Mouse (Mus musculus) forebrain, postnatal 0 days (tissue): Measurements from ENCODE around the gene Rufy4. TPM values are rescaled to one million over a fixed set of nuclear protein-coding genes. Genes with fewer than 3 reads are reported as not detected.
A peak's percentile ranks its signal among the peaks of the same experiment; 100 is the strongest.

Source experiments
- ATAC-seq: fragments of 200-750 bp; cut with Nextera tagmentation; 2 replicates; pipeline ENCODE4 v1.8.0; 2017; ENCODE audit warnings: mild to moderate bottlenecking, moderate library complexity
- DNase-seq: peaks from one replicate; pipeline ENCODE4 v3.0.0-alpha.2; 2015
- H3K27ac ChIP-seq: fragments of 300-500 bp; sonication (generic); 2 replicates; pipeline ENCODE4 v1.5.1; 2014; ENCODE audit warnings: low read depth, mild to moderate bottlenecking, antibody characterized with exemption, low read length, moderate library complexity, mixed read lengths
- H3K27me3 ChIP-seq: fragments of 300-500 bp; sonication (generic); 2 replicates; pipeline ENCODE4 v1.6.1; 2014; ENCODE audit warnings: mild to moderate bottlenecking, low read length, mixed read lengths; ENCODE audit not compliant: insufficient read depth
- H3K36me3 ChIP-seq: fragments of 300-500 bp; sonication (generic); 2 replicates; pipeline ENCODE4 v1.6.1; 2014; ENCODE audit warnings: mild to moderate bottlenecking, moderate library complexity; ENCODE audit not compliant: insufficient read depth
- H3K4me1 ChIP-seq: fragments of 300-500 bp; sonication (generic); 2 replicates; pipeline ENCODE4 v1.6.1; 2014; ENCODE audit warnings: antibody characterized with exemption; ENCODE audit not compliant: insufficient read depth
- H3K4me2 ChIP-seq: fragments of 300-500 bp; sonication (generic); 2 replicates; pipeline ENCODE4 v1.6.1; 2014; ENCODE audit warnings: low read depth, mild to moderate bottlenecking, moderate library complexity
- H3K4me3 ChIP-seq: fragments of 300-500 bp; sonication (generic); 2 replicates; pipeline ENCODE4 v1.5.1; 2014; ENCODE audit warnings: low read depth, low read length, mixed read lengths
- H3K9ac ChIP-seq: fragments of 300-500 bp; sonication (generic); 2 replicates; pipeline ENCODE4 v1.6.1; 2014; ENCODE audit warnings: mild to moderate bottlenecking
- H3K9me3 ChIP-seq: fragments of 300-500 bp; sonication (generic); 2 replicates; pipeline ENCODE4 v1.6.1; 2016; ENCODE audit warnings: low read length
- CTCF ChIP-seq: sonication (generic); IDR thresholded peaks from 2 replicates; pipeline ENCODE4 v1.5.1; 2016; ENCODE audit warnings: antibody characterized with exemption, control low read depth, low read depth
- WGBS: fragments of 180-500 bp; shearing (Covaris S2); extraction: QIAGEN DNeasy Blood & Tissue Kit; methylation state at CpG from one replicate; pipeline ENCODE4 v1.1.7; 2014; 5-methylcytosine and 5-hydroxymethylcytosine counted together
- polyA plus RNA-seq: library from polyadenylated mRNA; unstranded; fragments of >200 nt; fragmentation: Nextera tagmentation; extraction: Ambion mirVana; gene quantifications from 2 replicates; pipeline ENCODE4 v1.2.1, GENCODE M21; 2015
- total RNA-seq: library from RNA; depleted of rRNA; stranded (reverse); fragments of >200 nt; gene quantifications from 2 replicates; pipeline ENCODE4 v1.2.3, GENCODE M21; 2014; rRNA removed

Rufy4 gene
- total and polyA plus RNA-seq, 2 experiments from 2014 or later: 0.13 TPM; not detected in 1

DNA sequence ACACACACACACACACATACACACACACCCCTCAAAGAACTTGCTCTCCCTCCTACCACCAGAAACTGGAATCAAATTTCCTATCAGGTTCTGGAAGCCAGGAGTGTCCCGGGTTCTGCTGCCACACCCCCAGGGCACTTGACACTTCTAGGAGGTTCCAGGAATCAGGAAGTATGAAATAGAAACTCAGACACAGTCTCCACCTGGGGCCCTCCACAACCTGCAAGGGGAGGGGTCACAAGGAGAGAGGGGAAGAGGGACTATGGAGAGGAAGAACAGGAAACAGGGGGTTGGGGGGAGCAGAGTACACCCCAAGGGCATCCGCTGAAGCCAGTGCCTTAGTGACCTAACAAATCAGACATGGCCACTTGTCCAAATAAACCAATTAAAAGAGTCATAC, 56.1 kb downstream of the Rufy4 start:
- WGBS: 82% methylated on average over 2 of the region's 2 CpGs
- no peaks in the 10 kb centered on the region for H3K9me3 ChIP-seq
- H3K4me3 ChIP-seq: no peak overlapping the region
- no peaks in the 10 kb centered on the region for H3K4me1 ChIP-seq
- ATAC-seq (no peak), DNase-seq (no peak)
- H3K36me3 ChIP-seq: no peaks in the 10 kb centered on the region
- no peak overlapping the region for H3K9ac ChIP-seq
- H3K27me3 ChIP-seq: no peaks in the 10 kb centered on the region
- H3K27ac ChIP-seq: no peak overlapping the region
- H3K4me2 ChIP-seq: no peak overlapping the region
- no peak for TF ChIP-seq CTCF

DNA sequence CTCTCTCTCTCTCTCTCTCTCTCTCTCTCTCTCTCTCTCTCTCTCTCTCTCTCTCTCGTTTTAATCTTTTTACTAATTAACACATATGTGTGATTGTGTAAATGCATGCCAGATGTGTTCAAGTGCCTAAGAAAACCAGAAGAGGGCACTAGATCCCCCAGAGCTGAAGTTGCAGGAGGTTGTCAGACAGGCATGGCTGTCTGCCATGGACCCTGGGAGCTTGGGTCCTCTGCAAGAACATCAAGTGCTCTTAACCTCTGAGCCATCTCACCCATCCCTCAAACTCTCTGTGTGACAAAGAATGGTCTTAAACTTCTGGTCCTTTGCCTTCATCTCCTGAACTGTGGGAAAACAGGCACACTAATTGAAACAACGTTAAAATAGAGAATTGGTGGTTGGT, 57.7 kb downstream of the Rufy4 start:
- no peaks in the 10 kb centered on the region for H3K27me3 ChIP-seq
- H3K27ac ChIP-seq: no peak overlapping the region
- H3K9me3 ChIP-seq: no peaks in the 10 kb centered on the region
- no peaks in the 10 kb centered on the region for H3K36me3 ChIP-seq
- WGBS: 70% methylated on average over 2 of the region's 2 CpGs
- no peak overlapping the region for H3K4me2 ChIP-seq
- ATAC-seq: no peak
- H3K9ac ChIP-seq: no peak overlapping the region
- H3K4me1 ChIP-seq: no peaks in the 10 kb centered on the region
- H3K4me3 ChIP-seq: no peak overlapping the region
- no peak for DNase-seq
- no peak for TF ChIP-seq CTCF

DNA sequence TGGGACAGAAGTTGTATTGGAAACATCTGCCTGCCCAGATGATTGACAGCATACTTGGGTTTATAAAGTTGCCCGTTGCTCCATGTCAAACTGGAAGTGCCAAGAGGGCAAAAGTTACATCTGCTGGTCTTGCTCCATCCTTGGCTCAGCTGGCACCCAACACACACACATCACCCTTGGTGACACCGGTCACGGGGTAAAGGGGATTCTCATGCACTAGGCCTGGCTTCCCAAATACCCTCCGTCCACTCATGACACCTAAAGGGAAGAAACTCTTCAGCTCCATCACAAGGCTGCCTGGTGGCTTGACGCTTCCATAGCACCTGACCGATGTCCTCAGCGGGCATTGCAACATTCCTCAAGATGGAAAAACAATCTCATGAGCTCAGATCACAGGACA, 65.1 kb downstream of the Rufy4 start:
- Histone ChIP-seq H3K4me2 (no peak overlapping the region), H3K27me3 (no peaks in the 10 kb centered on the region), H3K9me3 (no peaks in the 10 kb centered on the region), H3K9ac (no peak overlapping the region), H3K27ac (no peak overlapping the region), H3K4me1 (no peaks in the 10 kb centered on the region), H3K4me3 (no peak overlapping the region), H3K36me3 (no peaks in the 10 kb centered on the region)
- 94% methylated on average over 7 of the region's 7 CpGs for WGBS
- TF ChIP-seq CTCF: no peak
- no peak for DNase-seq
- ATAC-seq: no peak

GRCm38 (mm10) chr1:74192711-74193110, 67.4 kb downstream of the Rufy4 start:
- Histone ChIP-seq H3K27ac (no peak overlapping the region), H3K4me2 (no peak overlapping the region), H3K36me3 (no peaks in the 10 kb centered on the region), H3K9ac (no peak overlapping the region), H3K9me3 (no peaks in the 10 kb centered on the region), H3K4me1 (no peaks in the 10 kb centered on the region), H3K27me3 (no peaks in the 10 kb centered on the region), H3K4me3 (no peak overlapping the region)
- DNase-seq (no peak), ATAC-seq (no peak)
- TF ChIP-seq CTCF: no peak
- WGBS: 70% methylated on average over 2 of the region's 2 CpGs

DNA sequence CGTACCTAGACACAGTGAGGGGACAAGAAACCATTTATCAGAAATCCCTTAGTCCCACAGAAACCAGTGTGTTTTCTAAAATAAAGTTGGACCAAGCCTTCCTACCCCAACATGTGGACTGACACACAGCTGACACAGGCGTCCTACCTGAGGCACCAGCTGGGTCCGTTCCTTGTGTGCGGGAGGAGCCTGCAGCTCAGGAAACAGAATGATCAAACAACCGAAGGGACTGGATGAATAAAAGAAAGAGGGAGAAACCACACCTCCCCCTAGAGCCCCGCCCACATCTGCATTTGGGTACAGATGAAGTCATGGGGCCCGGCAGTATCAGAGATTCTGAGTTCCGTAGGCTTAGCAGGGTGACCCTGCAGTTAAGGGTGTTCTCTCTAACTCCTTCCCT, 69.1 kb downstream of the Rufy4 start, which contains the start of gene Cxcr1:
Gene Cxcr1 (minus strand): TSS at position 187 of the 400 bp plus-strand sequence.
- no peak for TF ChIP-seq CTCF
- DNase-seq (no peak), ATAC-seq (no peak)
- H3K4me2 ChIP-seq: no peak within 1 kb of the TSS
- 69% methylated on average over 8 of the region's 8 CpGs for WGBS
- no peaks in the 10 kb centered on the region for H3K4me1 ChIP-seq
- no peaks in the 10 kb centered on the region for H3K27me3 ChIP-seq
- no peak within 1 kb of the TSS for H3K4me3 ChIP-seq
- no peaks in the 10 kb centered on the region for H3K36me3 ChIP-seq
- no peak within 1 kb of the TSS for H3K9ac ChIP-seq
- no peaks in the 10 kb centered on the region for H3K9me3 ChIP-seq
- H3K27ac ChIP-seq: no peak within 1 kb of the TSS

- 47% methylated on average over 7 of the region's 7 CpGs for WGBS
- no peaks in the 10 kb centered on the region for H3K36me3 ChIP-seq
Observed at GRCm38 (mm10) chr1:74195961-74196360, 70.6 kb downstream of the Rufy4 start.

GRCm38 (mm10) chr1:74196621-74197419, 71.5 kb downstream of the Rufy4 start:
- no peaks in the 10 kb centered on the region for H3K9me3 ChIP-seq
- no peak for TF ChIP-seq CTCF

More at GRCm38 (mm10) chr1:74195961-74196360, 70.6 kb downstream of the Rufy4 start:
- DNase-seq (peak; percentile 30), ATAC-seq (no peak)
- Histone ChIP-seq H3K4me1 (no peaks in the 10 kb centered on the region), H3K4me3 (no peak overlapping the region), H3K27ac (no peak overlapping the region), H3K9ac (no peak overlapping the region), H3K27me3 (no peaks in the 10 kb centered on the region), H3K4me2 (no peak overlapping the region), H3K9me3 (no peaks in the 10 kb centered on the region)
- TF ChIP-seq CTCF: peak; percentile 56

More at GRCm38 (mm10) chr1:74196621-74197419, 71.5 kb downstream of the Rufy4 start:
- H3K4me3 ChIP-seq: no peak overlapping the region
- no peaks in the 10 kb centered on the region for H3K36me3 ChIP-seq
- ATAC-seq (no peak), DNase-seq (no peak)
- H3K4me1 ChIP-seq: no peaks in the 10 kb centered on the region
- no peak overlapping the region for H3K4me2 ChIP-seq
- H3K27me3 ChIP-seq: no peaks in the 10 kb centered on the region
- no peak overlapping the region for H3K27ac ChIP-seq
- 83% methylated on average over 17 of the region's 17 CpGs for WGBS
- no peak overlapping the region for H3K9ac ChIP-seq

Other genes starting within 250 kb of the Rufy4 start
- gene Tns1, start 1.1 kb upstream of the Rufy4 start, total RNA-seq: 10.2 and 21.8 TPM in 2 replicates
- gene Tns1, start 1.1 kb upstream of the Rufy4 start, polyA plus RNA-seq: 6.0 and 7.0 TPM in 2 replicates
- gene Cxcr2, start 28.4 kb downstream of the Rufy4 start, total RNA-seq: 0.48 TPM in 1 of 2 replicates, not detected in the other
- 0.05 TPM in 1 of 2 replicates, not detected in the other for gene Cxcr2, start 28.4 kb downstream of the Rufy4 start, polyA plus RNA-seq
- gene Cxcr1, start 69.1 kb downstream of the Rufy4 start, total RNA-seq: not detected in 2 replicates
- gene Cxcr1, start 69.1 kb downstream of the Rufy4 start, polyA plus RNA-seq: not detected in 2 replicates
- 241 and 268 TPM in 2 replicates for gene Arpc2, start 110.5 kb downstream of the Rufy4 start, total RNA-seq
- gene Arpc2, start 110.5 kb downstream of the Rufy4 start, polyA plus RNA-seq: 541 and 596 TPM in 2 replicates
- not detected in 2 replicates for gene Gpbar1, start 153.0 kb downstream of the Rufy4 start, total RNA-seq
- gene Gpbar1, start 153.0 kb downstream of the Rufy4 start, polyA plus RNA-seq: 0.21 TPM in 1 of 2 replicates, not detected in the other
- gene Aamp, start 159.2 kb downstream of the Rufy4 start, total RNA-seq: 160 and 179 TPM in 2 replicates
- 211 and 215 TPM in 2 replicates for gene Aamp, start 159.2 kb downstream of the Rufy4 start, polyA plus RNA-seq
- 57.5 and 64.5 TPM in 2 replicates for gene Pnkd, start 159.4 kb downstream of the Rufy4 start, total RNA-seq
- gene Pnkd, start 159.4 kb downstream of the Rufy4 start, polyA plus RNA-seq: 112 and 128 TPM in 2 replicates
- 5.8 and 7.9 TPM in 2 replicates for gene Tmbim1, start 180.1 kb downstream of the Rufy4 start, total RNA-seq
- 6.1 and 7.9 TPM in 2 replicates for gene Tmbim1, start 180.1 kb downstream of the Rufy4 start, polyA plus RNA-seq
- gene Catip, start 236.6 kb downstream of the Rufy4 start, total RNA-seq: 2.1 and 2.7 TPM in 2 replicates
- gene Catip, start 236.6 kb downstream of the Rufy4 start, polyA plus RNA-seq: 0.63 and 1.6 TPM in 2 replicates
- 3.7 and 10.7 TPM in 2 replicates for gene Slc11a1, start 249.7 kb downstream of the Rufy4 start, total RNA-seq
- 1.8 and 3.3 TPM in 2 replicates for gene Slc11a1, start 249.7 kb downstream of the Rufy4 start, polyA plus RNA-seq